Mouse (Mus musculus): ENCODE measurements at regions not wholly inside any gene's neighbourhood (a gene's known extent, or its start where the extent isn't known, plus 50 kb on each side); places are given as distances from the start of the nearest gene placed in this dataset.
"Not testable (repeated sequence)": the region's sequence is repeated elsewhere in the genome, so short reads cannot be mapped to it uniquely, and the experiment has no call there.

DNA sequence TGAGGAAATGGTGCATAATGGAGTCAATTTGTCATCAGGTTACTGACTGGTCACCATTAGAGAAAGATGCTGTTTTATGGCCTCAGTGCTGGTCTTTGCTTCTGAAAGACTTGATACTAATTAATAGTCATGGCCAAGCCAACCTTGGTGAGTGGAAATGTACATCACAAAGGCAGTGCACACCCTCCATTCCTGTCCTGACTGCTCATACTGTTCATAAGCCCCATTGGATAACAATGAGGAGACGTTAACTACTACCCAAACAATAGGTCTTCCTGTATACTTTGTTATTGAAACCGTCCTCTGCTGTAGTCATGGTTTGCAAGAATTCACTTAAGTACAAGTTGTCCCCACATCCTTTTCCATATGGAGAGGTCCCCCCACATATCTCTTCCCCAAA, 605.8 kb upstream of the Slc35b3 start:
- DNase-seq (ENCODE audit: low spot score in 2 of 2) = no peak

DNA sequence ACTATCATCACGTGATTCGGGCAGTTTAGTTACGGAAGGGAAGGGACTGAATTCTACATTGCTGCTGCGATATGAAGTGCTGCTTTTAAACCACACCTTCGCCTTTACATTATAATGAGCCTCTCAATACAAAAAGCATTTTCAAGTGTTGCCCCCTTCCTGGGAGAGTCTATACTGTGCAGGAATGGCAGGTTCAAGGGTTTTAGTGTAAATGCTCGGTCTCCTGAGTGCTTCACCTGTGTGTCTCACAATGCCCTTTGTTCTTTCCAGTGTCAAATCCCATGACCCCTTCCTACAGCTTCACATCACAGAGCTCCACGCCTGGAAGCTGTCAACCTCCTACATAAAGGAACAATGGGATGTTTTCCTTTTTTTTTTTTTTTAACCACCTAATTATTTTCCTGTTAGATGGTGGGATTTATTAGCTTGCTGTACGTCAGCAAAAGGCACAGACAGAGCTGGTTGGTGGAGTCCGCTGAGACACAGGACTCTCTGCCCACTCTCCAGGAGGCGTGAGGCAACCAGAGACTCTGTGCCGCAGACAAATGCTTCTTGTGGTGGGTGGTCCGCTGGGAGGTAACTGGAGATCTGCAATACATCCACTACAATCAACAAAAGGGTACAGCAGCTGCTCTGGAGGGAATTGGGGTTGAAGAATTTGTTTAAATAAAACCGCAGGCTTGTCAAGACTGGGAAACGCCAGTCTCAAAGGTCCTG, 577.2 kb upstream of the Slc35b3 start:
- DNase-seq (ENCODE audit: low spot score in 2 of 2) = no peak

DNA sequence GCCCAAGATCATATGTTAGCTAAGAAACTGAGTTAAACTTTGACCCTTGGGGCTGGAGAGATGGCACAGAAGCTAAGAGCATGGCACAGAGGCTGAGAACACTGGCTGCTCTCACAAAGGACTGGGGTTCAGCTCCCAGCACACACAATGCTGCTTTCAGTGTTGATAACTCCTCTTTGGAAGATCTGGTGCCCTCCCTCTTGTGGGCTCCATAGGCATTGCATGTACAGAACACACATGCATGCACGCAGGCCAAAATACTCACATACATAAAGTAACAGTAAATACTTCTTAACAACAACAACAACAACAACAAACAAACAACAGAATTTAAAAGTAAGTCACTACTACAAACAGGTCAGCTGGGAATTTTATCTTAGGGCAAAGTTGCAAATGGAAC, 565.8 kb upstream of the Slc35b3 start:
- DNase-seq (ENCODE audit: low spot score in 2 of 2) = no peak

- no peak for DNase-seq (ENCODE audit: low spot score in 2 of 2)
Measured at GRCm38 (mm10) chr13:39523856-39524301, 563.2 kb upstream of the Slc35b3 start.

DNA sequence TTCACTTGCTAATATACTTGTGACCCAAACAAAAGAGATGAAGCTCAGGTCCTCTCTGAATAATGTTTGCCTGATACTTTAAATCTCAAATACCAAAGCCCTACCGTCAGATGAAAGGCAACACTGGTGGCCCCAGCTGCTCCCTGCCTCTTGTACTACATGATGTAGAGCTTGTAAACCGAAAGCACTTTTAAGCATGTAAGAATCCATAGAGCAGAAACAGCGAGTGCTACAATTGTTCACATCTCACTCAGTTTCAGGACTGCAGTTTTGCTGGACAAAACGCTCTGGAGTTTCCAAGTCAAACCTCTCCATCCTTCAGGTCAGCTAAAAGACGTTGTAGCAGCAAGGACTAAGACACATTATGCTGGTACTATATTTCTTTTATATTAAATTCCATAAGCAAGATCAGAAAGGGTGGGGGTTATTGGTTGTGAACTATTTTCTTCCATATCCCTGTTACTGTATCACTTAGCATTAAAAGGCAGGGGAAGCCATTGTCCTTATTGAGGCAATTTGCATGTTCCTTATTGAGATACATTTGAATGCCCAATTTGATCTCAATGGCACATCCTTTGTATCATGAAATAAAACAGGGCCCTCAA, 562.7 kb upstream of the Slc35b3 start:
- DNase-seq (ENCODE audit: low spot score in 2 of 2) = no peak

GRCm38 (mm10) chr13:39520846-39521245, 560.2 kb upstream of the Slc35b3 start:
- no peak for DNase-seq (ENCODE audit: low spot score in 2 of 2)

GRCm38 (mm10) chr13:39516106-39516505, 555.4 kb upstream of the Slc35b3 start:
- DNase-seq (ENCODE audit: low spot score in 2 of 2) = no peak

DNA sequence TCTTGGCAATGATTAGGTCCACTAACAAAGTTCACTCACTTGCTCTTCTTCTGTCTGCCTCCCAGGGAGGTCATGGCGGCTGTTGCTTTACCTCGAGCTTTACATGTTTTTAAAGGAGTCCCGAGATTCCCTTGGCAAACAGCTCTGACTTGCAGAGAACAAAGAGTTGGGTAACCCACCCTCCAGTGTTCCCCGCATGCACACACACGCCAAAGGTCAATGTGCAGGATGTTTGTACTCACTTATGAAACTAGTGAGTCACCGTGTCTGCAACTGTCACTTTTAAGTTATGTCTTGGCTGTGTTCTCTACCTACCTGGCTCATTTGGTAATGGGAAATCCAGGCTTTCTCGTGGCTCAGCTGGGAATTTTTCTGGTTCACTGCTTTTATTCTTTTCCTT, 529.1 kb upstream of the Slc35b3 start:
- no peak for DNase-seq (ENCODE audit: low spot score in 2 of 2)

- DNase-seq (ENCODE audit: low spot score in 2 of 2) = no peak
Measured at GRCm38 (mm10) chr13:39472621-39473020, 511.9 kb upstream of the Slc35b3 start.

DNA sequence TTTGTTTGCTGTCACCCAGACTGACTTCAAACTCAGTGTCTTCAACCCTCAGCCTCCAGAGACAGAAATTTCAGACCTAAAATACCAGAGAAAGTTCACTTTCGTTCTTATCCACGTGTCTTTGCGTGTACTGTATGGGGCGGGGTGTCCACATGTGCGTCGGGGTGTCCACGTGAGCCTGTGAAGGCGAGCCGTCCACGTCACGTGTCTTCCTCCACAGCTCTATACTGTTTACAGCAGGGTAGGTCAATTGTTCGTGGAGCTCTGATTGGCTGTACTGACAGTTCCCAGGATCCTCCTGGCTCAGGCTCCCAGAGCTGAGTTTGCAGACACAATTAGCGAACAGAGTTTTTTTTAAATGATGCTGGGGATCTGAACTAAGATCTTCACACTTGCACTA, 481.1 kb upstream of the Slc35b3 start:
- DNase-seq (ENCODE audit: low spot score in 2 of 2) = no peak

DNA sequence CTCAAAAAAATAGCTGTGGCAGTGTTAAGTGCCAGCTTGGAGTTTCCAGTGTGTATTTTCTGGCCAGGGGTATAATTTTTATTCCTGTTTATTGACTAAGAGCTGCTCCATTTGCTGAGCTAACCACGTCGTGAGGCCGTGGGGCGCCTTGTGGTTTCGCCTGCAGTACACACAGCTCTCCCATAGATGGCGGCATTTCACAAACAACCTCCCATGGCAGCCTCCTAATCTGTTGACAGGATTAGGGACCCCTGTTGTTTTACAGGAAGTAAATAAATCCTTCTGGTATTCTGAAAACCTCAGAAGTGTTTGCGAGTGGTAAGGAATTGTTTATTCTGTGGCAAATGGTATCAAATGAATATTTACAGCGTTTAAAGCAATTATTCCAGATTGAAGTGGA, 480.2 kb upstream of the Slc35b3 start:
- peak; percentile 13 to 71 for DNase-seq (ENCODE audit: low spot score in 2 of 2)

- no peak for DNase-seq (ENCODE audit: low spot score in 2 of 2)
Measured at GRCm38 (mm10) chr13:39440336-39440735, 479.7 kb upstream of the Slc35b3 start.

DNA sequence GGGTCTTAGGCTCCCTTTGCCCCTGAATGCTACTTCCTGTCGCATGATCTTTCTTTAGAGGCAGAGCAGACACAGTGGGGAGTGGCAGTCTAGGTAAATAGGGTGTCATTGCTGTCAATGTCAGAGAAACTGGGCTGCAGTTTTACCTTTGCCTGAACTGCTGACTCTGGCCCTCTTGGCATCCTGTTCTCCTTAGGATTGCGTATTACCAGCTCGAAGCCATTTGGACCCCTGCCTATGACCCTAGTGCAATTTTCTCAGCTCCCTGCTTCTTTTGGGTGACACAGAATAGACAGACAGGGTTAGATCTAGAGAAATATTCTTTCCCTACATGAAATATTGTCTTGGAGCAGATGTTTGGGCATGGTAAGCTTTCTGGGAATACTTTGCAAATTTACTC, 467.3 kb upstream of the Slc35b3 start:
- DNase-seq (ENCODE audit: low spot score in 2 of 2) = no peak

- DNase-seq (ENCODE audit: low spot score in 2 of 2) = no peak
Measured at GRCm38 (mm10) chr13:39425944-39426343, 465.3 kb upstream of the Slc35b3 start.

- DNase-seq (ENCODE audit: low spot score in 2 of 2) = no peak
Measured at GRCm38 (mm10) chr13:39418127-39418526, 457.5 kb upstream of the Slc35b3 start.

GRCm38 (mm10) chr13:39411471-39412251, 451.0 kb upstream of the Slc35b3 start:
- no peak for DNase-seq (ENCODE audit: low spot score in 2 of 2)

GRCm38 (mm10) chr13:39392589-39392988, 431.9 kb upstream of the Slc35b3 start:
- DNase-seq (ENCODE audit: low spot score in 2 of 2) = no peak

- not testable (repeated sequence) for DNase-seq (ENCODE audit: low spot score in 2 of 2)
Measured at GRCm38 (mm10) chr13:39392151-39392550, 431.5 kb upstream of the Slc35b3 start.

DNA sequence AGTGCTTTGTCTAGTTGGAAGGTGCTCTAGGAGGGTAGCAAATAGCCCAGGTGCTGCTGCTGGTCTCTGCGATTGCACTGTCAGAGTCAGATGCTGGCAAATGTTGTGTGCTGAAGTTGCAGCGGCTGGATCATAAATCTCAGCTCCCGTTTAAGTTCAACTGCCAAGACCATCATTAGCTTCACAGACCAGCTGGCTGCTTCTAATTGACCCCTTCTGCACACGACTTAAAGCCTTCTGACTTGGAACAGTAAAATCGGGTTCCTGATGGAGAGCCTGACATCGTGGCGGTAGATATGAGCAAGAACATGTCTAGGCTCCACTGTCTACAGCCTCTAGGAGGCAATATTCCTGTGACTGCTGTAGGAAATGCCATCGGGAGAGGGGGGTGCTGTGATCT, 416.0 kb upstream of the Slc35b3 start:
- DNase-seq (ENCODE audit: low spot score in 2 of 2) = no peak

- no peak for DNase-seq (ENCODE audit: low spot score in 2 of 2)
Measured at GRCm38 (mm10) chr13:39376269-39376668, 415.6 kb upstream of the Slc35b3 start.

GRCm38 (mm10) chr13:39372565-39372964, 411.9 kb upstream of the Slc35b3 start:
- no peak for DNase-seq (ENCODE audit: low spot score in 2 of 2)

DNA sequence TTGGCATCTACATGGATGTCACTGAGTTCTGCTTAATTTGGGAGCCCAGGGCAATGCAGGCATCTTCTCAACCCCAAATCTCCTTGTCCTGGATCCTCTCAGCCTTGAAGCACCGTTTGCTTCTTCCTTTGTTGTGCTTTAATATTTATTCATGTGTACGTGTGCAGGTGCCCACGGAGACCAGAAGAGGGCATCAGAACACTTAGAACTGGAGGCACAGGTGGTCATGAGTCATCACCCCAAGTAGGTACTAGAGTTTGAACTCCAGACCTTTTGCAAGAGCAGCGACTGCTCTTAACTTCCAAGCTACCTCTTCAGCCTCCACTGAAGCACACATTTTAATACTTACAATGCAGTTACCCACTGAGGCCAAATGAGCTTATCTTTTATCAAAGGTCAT, 403.0 kb upstream of the Slc35b3 start:
- no peak for DNase-seq (ENCODE audit: low spot score in 2 of 2)

DNA sequence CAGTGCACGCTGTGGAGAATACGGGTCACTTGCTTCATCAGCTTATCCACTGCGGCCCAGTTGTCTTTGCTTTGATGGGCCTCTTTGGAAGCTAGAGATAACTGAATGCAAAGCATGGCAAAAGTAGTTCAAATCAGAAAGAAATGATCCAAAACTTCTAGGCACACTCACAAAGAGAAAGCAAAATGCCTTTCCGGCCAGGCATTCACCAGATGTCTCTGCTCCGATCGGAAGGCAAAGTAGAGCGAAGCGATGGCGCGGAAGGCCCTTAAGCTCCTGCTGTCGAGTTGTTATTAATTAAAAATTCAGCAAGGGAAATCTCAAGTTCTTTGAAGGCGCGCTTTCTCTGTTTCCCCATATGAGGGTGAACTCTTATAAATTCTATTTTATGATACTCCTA, 401.9 kb upstream of the Slc35b3 start:
- no peak for DNase-seq (ENCODE audit: low spot score in 2 of 2)
